Mouse (Mus musculus) lung, postnatal 0 days (tissue): ENCODE measurements around the gene Klhl28.

Source experiments
- CTCF ChIP-seq: IDR thresholded peaks from 2 replicates; pipeline ENCODE4 v1.5.1; 2016; ENCODE audit warnings: antibody characterized with exemption, mild to moderate bottlenecking
- EP300 ChIP-seq: IDR thresholded peaks from 2 replicates; pipeline ENCODE4 v1.6.1; 2016; ENCODE audit warnings: antibody characterized with exemption, mild to moderate bottlenecking, control low read depth

- TF ChIP-seq CTCF (no peak), EP300 (no peak)
These were observed 6.1 kb upstream of the Klhl28 start for GRCm38 (mm10) chr12:64971399-64971798.
